Mouse (Mus musculus) stomach, adult 2 months (tissue): ENCODE results near the gene Brpf1. TPM values are rescaled to one million over a fixed set of nuclear protein-coding genes. Genes with fewer than 3 reads are reported as not detected.

ENCODE experiments used
- polyA plus RNA-seq: library from polyadenylated mRNA; depleted of rRNA; stranded (reverse); fragments of >200 nt; gene quantifications from 2 replicates; pipeline ENCODE4 v1.2.3, GENCODE M21; 2012; rRNA removed

The Brpf1 gene
- 5.8 and 7.2 TPM in 2 replicates for polyA plus RNA-seq

GRCm38 (mm10) chr6:113306986-113307349 is at the start of gene Brpf1:
Gene Brpf1 (plus strand): TSS chr6:113307137.

DNA sequence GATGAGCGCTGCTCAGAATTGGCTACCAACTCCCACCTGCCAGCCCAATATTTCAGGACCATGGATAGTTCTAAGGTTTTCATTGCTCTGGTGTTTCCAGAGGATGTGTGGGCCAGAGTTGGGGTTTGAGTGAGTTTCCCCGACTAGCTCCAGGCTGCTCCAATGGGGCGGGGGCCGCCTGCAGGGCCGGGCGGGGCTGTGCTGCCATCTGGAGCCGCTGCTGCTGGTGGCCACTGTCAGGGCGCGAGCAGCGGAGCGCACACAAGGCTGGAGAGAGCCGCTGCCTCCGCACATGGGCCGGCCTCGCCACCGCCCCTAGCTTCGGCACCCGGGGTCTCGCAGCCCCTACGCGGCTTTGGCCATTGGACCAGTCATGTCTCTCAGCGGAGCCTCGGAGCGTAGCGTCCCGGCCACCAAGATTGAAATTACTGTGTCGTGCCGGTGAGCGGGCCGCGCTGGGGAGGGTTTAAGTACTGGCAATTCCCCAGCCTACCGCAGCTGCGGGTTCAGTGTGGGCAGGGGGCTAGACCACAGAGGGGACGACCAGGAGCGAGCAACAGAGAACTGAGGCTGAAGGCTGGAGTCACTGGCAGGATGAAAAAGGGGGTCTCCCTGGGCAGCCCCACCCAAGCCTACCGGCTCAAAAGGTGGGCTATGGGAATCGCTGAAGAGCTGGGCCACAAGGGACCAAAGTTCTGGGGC is 24.7 kb upstream of the Brpf1 start, which contains the start of gene Cpne9:
TSS of gene Cpne9 (plus strand) at position 207 of the 702 bp plus-strand sequence.

DNA sequence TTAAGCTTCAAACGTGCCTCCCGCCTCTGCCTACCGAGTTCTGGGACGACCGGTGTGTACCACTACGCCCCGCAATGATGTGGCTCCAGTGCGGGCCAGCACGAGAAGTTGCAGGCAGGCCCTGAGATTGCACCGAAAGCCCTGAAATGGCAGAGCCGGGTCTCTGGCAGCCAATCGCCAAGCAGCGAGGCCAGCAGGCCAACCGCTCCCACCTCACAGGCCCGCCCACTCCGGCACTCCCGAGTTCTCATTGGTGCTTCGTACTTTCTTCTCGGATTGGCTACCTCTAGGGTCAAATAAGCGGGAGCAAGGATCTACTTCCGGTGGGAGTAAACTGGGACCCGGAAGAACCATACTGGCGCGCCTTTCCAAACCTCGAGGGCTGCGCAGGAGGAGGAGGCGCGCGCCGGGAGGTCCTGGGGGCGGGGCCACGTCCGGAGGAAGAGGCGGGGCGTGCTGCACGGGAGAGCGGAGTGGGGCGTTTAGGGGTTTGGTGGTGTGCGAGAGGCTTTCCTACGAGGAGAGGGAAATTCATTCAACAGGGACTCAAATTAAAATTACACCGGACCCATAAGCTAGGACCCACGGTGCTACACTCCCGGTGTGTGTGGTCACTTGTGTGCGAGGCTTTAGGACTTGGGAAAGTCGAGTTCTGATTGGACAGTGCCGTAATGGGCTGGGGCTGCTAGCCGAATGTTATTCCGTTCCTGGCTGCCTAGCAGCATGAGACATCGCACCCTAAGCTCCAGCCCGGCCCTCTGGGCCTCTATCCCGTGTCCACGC is 19.8 kb downstream of the Brpf1 start, which contains the start of gene Ogg1:
TSS of gene Ogg1 (plus strand) at position 440 of the 783 bp plus-strand sequence.

GRCm38 (mm10) chr6:113343177-113344092 is 36.5 kb downstream of the Brpf1 start, which contains the start of gene Camk1:
Gene Camk1 (minus strand): TSS chr6:113343984.

Other genes starting within 250 kb of the Brpf1 start
- 15.1 and 17.9 TPM in 2 replicates for gene Setd5, start 229.8 kb upstream of the Brpf1 start, polyA plus RNA-seq
- 0.51 and 0.62 TPM in 2 replicates for gene Lhfpl4, start 111.8 kb upstream of the Brpf1 start, polyA plus RNA-seq
- gene Mtmr14, start 69.3 kb upstream of the Brpf1 start, polyA plus RNA-seq, result 31.6 and 32.2 TPM in 2 replicates
- gene Cpne9, start 24.8 kb upstream of the Brpf1 start, polyA plus RNA-seq, result not detected in 2 replicates
- 5.8 and 6.4 TPM in 2 replicates for gene Ogg1, start 19.8 kb downstream of the Brpf1 start, polyA plus RNA-seq
- gene Camk1, start 36.8 kb downstream of the Brpf1 start, polyA plus RNA-seq, result 22.2 and 23.6 TPM in 2 replicates
- gene Tada3, start 70.7 kb downstream of the Brpf1 start, polyA plus RNA-seq, result 8.7 and 11.1 TPM in 2 replicates
- gene Arpc4, start 71.0 kb downstream of the Brpf1 start, polyA plus RNA-seq, result 41.2 and 47.5 TPM in 2 replicates
- 5.5 and 6.9 TPM in 2 replicates for gene Ttll3, start 82.1 kb downstream of the Brpf1 start, polyA plus RNA-seq
- 27.0 and 55.6 TPM in 2 replicates for gene Rpusd3, start 112.2 kb downstream of the Brpf1 start, polyA plus RNA-seq
- 36.8 and 48.6 TPM in 2 replicates for gene Cidec, start 128.6 kb downstream of the Brpf1 start, polyA plus RNA-seq
- 31.7 and 33.8 TPM in 2 replicates for gene Jagn1, start 135.4 kb downstream of the Brpf1 start, polyA plus RNA-seq
- gene Il17re, start 151.3 kb downstream of the Brpf1 start, polyA plus RNA-seq, result 44.5 and 106 TPM in 2 replicates
- 212 and 257 TPM in 2 replicates for gene Il17rc, start 164.3 kb downstream of the Brpf1 start, polyA plus RNA-seq
- 6.5 and 8.5 TPM in 2 replicates for gene Creld1, start 176.2 kb downstream of the Brpf1 start, polyA plus RNA-seq
- 0.10 TPM in 1 of 2 replicates, not detected in the other for gene Prrt3, start 194.8 kb downstream of the Brpf1 start, polyA plus RNA-seq
- 12.8 and 13.2 TPM in 2 replicates for gene Emc3, start 224.5 kb downstream of the Brpf1 start, polyA plus RNA-seq
- 0.50 and 0.67 TPM in 2 replicates for gene Fancd2, start 224.5 kb downstream of the Brpf1 start, polyA plus RNA-seq